Mouse (Mus musculus): ENCODE measurements at regions not wholly inside any gene's neighbourhood (a gene's known extent, or its start where the extent isn't known, plus 50 kb on each side); places are given as distances from the start of the nearest gene placed in this dataset.
A peak's percentile ranks its signal among the peaks of the same experiment; 100 is the strongest.

GRCm38 (mm10) chrX:121301915-121302314 is 989.0 kb upstream of the H2afb3 start:
- Histone ChIP-seq H3K27me3 (ENCODE audit: control insufficient read depth, insufficient read depth, low read length) (no peaks in the 10 kb centered on the region), H3K4me1 (ENCODE audit: control insufficient read depth, insufficient read depth, low read length) (no peaks in the 10 kb centered on the region), H3K4me2 (ENCODE audit: low read depth, low read length) (no peak overlapping the region), H3K36me3 (ENCODE audit: control insufficient read depth, insufficient read depth, low read length) (no peaks in the 10 kb centered on the region), H3K9me3 (ENCODE audit: control insufficient read depth, low read length) (no peaks in the 10 kb centered on the region), H3K9ac (replicated peaks; ENCODE audit: low read depth, low read length) (no peak overlapping the region), H3K27ac (ENCODE audit: low read depth, low read length) (no peak overlapping the region), H3K4me3 (ENCODE audit: low read depth, low read length) (no peak overlapping the region)
- WGBS = 44% methylated on average over 6 of the region's 6 CpGs
- no peak for ATAC-seq (ENCODE audit: low read depth)

GRCm38 (mm10) chrX:121291239-121291638 is 978.3 kb upstream of the H2afb3 start:
- H3K4me2 ChIP-seq (ENCODE audit: low read depth, low read length) = no peak overlapping the region
- H3K27me3 ChIP-seq (ENCODE audit: control insufficient read depth, insufficient read depth, low read length) = no peaks in the 10 kb centered on the region
- no peaks in the 10 kb centered on the region for H3K9me3 ChIP-seq (ENCODE audit: control insufficient read depth, low read length)
- no peaks in the 10 kb centered on the region for H3K4me1 ChIP-seq (ENCODE audit: control insufficient read depth, insufficient read depth, low read length)
- no peak overlapping the region for H3K4me3 ChIP-seq (ENCODE audit: low read depth, low read length)
- no peaks in the 10 kb centered on the region for H3K36me3 ChIP-seq (ENCODE audit: control insufficient read depth, insufficient read depth, low read length)
- H3K27ac ChIP-seq (ENCODE audit: low read depth, low read length) = no peak overlapping the region
- no peak overlapping the region for H3K9ac ChIP-seq (replicated peaks; ENCODE audit: low read depth, low read length)
- ATAC-seq (ENCODE audit: low read depth) = no peak

GRCm38 (mm10) chrX:121270071-121270470 is 957.2 kb upstream of the H2afb3 start:
- H3K9me3 ChIP-seq (ENCODE audit: control insufficient read depth, low read length) = no peaks in the 10 kb centered on the region
- no peak overlapping the region for H3K27ac ChIP-seq (ENCODE audit: low read depth, low read length)

GRCm38 (mm10) chrX:121269620-121270019 is 956.7 kb upstream of the H2afb3 start:
- H3K4me2 ChIP-seq (ENCODE audit: low read depth, low read length) = no peak overlapping the region
- ATAC-seq (ENCODE audit: low read depth) = no peak
- no peak overlapping the region for H3K27ac ChIP-seq (ENCODE audit: low read depth, low read length)
- H3K4me1 ChIP-seq (ENCODE audit: control insufficient read depth, insufficient read depth, low read length) = no peaks in the 10 kb centered on the region
- H3K36me3 ChIP-seq (ENCODE audit: control insufficient read depth, insufficient read depth, low read length) = no peaks in the 10 kb centered on the region
- H3K9ac ChIP-seq (replicated peaks; ENCODE audit: low read depth, low read length) = no peak overlapping the region
- WGBS = 54% methylated on average over 2 of the region's 2 CpGs
- no peak overlapping the region for H3K4me3 ChIP-seq (ENCODE audit: low read depth, low read length)
- no peaks in the 10 kb centered on the region for H3K9me3 ChIP-seq (ENCODE audit: control insufficient read depth, low read length)
- H3K27me3 ChIP-seq (ENCODE audit: control insufficient read depth, insufficient read depth, low read length) = no peaks in the 10 kb centered on the region

More at GRCm38 (mm10) chrX:121270071-121270470, 957.2 kb upstream of the H2afb3 start:
- Histone ChIP-seq H3K4me3 (ENCODE audit: low read depth, low read length) (no peak overlapping the region), H3K27me3 (ENCODE audit: control insufficient read depth, insufficient read depth, low read length) (no peaks in the 10 kb centered on the region), H3K9ac (replicated peaks; ENCODE audit: low read depth, low read length) (no peak overlapping the region), H3K4me1 (ENCODE audit: control insufficient read depth, insufficient read depth, low read length) (no peaks in the 10 kb centered on the region), H3K36me3 (ENCODE audit: control insufficient read depth, insufficient read depth, low read length) (no peaks in the 10 kb centered on the region), H3K4me2 (ENCODE audit: low read depth, low read length) (no peak overlapping the region)
- no peak for ATAC-seq (ENCODE audit: low read depth)

- no peak overlapping the region for H3K4me3 ChIP-seq (ENCODE audit: low read depth, low read length)
- no peak overlapping the region for H3K9ac ChIP-seq (replicated peaks; ENCODE audit: low read depth, low read length)
- no peak overlapping the region for H3K27ac ChIP-seq (ENCODE audit: low read depth, low read length)
- no peaks in the 10 kb centered on the region for H3K4me1 ChIP-seq (ENCODE audit: control insufficient read depth, insufficient read depth, low read length)
- 37% methylated on average over 3 of the region's 3 CpGs for WGBS
- H3K36me3 ChIP-seq (ENCODE audit: control insufficient read depth, insufficient read depth, low read length) = no peaks in the 10 kb centered on the region
- no peaks in the 10 kb centered on the region for H3K27me3 ChIP-seq (ENCODE audit: control insufficient read depth, insufficient read depth, low read length)
- peak; percentile 77; the same call in 1 of the 2 replicates for ATAC-seq (ENCODE audit: low read depth)
- H3K9me3 ChIP-seq (ENCODE audit: control insufficient read depth, low read length) = no peaks in the 10 kb centered on the region
- H3K4me2 ChIP-seq (ENCODE audit: low read depth, low read length) = no peak overlapping the region
Observed at GRCm38 (mm10) chrX:121232142-121233000, 919.5 kb upstream of the H2afb3 start.

Data from neural tube, embryonic 14.5 days (tissue).